Comparison of ENCODE assay signal across 7 mouse cellular contexts in the genomic region with DNA sequence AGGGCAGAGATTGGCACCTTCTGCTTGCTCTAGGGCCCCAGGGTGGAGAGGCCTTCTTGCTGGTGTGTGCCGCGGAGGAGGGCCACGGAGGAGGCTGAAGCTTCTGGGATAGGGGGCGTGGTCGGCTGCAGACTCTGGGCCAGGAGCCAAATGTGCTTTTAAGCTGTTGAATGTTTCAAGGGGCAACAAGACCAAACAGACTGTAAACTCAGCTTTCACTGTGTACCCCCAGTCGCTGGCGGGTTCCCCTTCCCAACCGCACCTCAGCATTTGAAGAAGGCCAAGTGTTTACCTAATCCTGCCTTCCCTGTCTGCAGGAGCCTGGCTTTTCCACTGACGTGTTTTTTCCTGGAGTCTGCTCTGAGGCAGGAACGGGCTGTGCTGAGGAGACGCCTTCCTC. TPM values are rescaled to one million over a fixed set of nuclear protein-coding genes. Genes with fewer than 3 reads are reported as not detected.
DNase-seq lines count a peak whose midpoint lies in the region; ATAC-seq lines count a peak whose summit lies in the region.

No protein-coding gene starts in this region.

- no peaks in the 10 kb centered on the region for H3K27me3 ChIP-seq in embryonic facial prominence, embryonic 14.5 days (replicated peaks; ENCODE audit: control insufficient read depth, insufficient read depth, low read length)
- no peaks in the 10 kb centered on the region for H3K27me3 ChIP-seq in limb, embryonic 13.5 days
- no peaks in the 10 kb centered on the region for H3K27me3 ChIP-seq in stomach, embryonic 15.5 days (replicated peaks)

- peak overlapping the region; percentile 93 for H3K27ac ChIP-seq in embryonic facial prominence, embryonic 14.5 days (replicated peaks; ENCODE audit: low read depth, low read length)
- peak overlapping the region; percentile 96 for H3K27ac ChIP-seq in limb, embryonic 13.5 days
- H3K27ac ChIP-seq in stomach, embryonic 15.5 days, result peak overlapping the region; percentile 92

- H3K36me3 ChIP-seq in embryonic facial prominence, embryonic 14.5 days (ENCODE audit: control insufficient read depth, insufficient read depth, low read length), result peaks cover 48% of the 10 kb centered on the region
- H3K36me3 ChIP-seq in limb, embryonic 13.5 days, result peaks cover 61% of the 10 kb centered on the region
- H3K36me3 ChIP-seq in stomach, embryonic 15.5 days, result 0 out of 2 replicates have a peak, but pooled peaks cover 5% of the 10 kb centered on the region

- peak; percentile 40 for DNase-seq in adrenal gland, postnatal 25 days
- DNase-seq in embryonic facial prominence, embryonic 14.5 days (ENCODE audit: low spot score), result peak; percentile 95
- peak; percentile 57 for DNase-seq in heart, postnatal 25 days (ENCODE audit: low spot score)
- DNase-seq in cerebellum, adult 11-12 months, result no peak
- no peak for DNase-seq in thymus, postnatal 10 days (ENCODE audit: low spot score in 2 of 2)

- intact Hi-C loops in heart, postnatal 25 days (cut with DNase I), result no loop called here

- peaks cover 68% of the 10 kb centered on the region for H3K4me1 ChIP-seq in embryonic facial prominence, embryonic 14.5 days (ENCODE audit: control insufficient read depth, insufficient read depth, low read length)
- peaks cover 74% of the 10 kb centered on the region for H3K4me1 ChIP-seq in limb, embryonic 13.5 days
- H3K4me1 ChIP-seq in stomach, embryonic 15.5 days, result peaks cover 61% of the 10 kb centered on the region

- peak; percentile 86 for ATAC-seq in embryonic facial prominence, embryonic 14.5 days (ENCODE audit: low read depth)
- ATAC-seq in limb, embryonic 13.5 days (ENCODE audit: low FRiP score, low read depth), result peak; percentile 84
- ATAC-seq in stomach, embryonic 15.5 days (ENCODE audit: insufficient read depth, low FRiP score, low read depth), result peak; percentile 86

- peak overlapping the region; percentile 45; the same call in 1 of the 2 replicates for H3K9ac ChIP-seq in embryonic facial prominence, embryonic 14.5 days (ENCODE audit: low read depth, low read length)
- H3K9ac ChIP-seq in limb, embryonic 13.5 days, result peak overlapping the region; percentile 43; the same call in 1 of the 2 replicates
- no peak overlapping the region for H3K9ac ChIP-seq in stomach, embryonic 15.5 days

- H3K4me3 ChIP-seq in embryonic facial prominence, embryonic 14.5 days (ENCODE audit: low read depth, low read length), result no peak overlapping the region
- H3K4me3 ChIP-seq in limb, embryonic 13.5 days, result no peak overlapping the region
- H3K4me3 ChIP-seq in stomach, embryonic 15.5 days (replicated peaks), result no peak overlapping the region

- H3K4me2 ChIP-seq in embryonic facial prominence, embryonic 14.5 days (ENCODE audit: low read depth, low read length), result 0 out of 2 replicates have a peak overlapping the region, but pooled peaks have one; percentile 10
- peak overlapping the region; percentile 23; the same call in 1 of the 2 replicates for H3K4me2 ChIP-seq in limb, embryonic 13.5 days (replicated peaks)
- 0 out of 2 replicates have a peak overlapping the region, but pooled peaks have one; percentile 23 for H3K4me2 ChIP-seq in stomach, embryonic 15.5 days

- 11% methylated on average over 11 of the region's 11 CpGs for WGBS in embryonic facial prominence, embryonic 14.5 days
- WGBS in limb, embryonic 13.5 days, result 7% methylated on average over 11 of the region's 11 CpGs
- 18% methylated on average over 11 of the region's 11 CpGs for WGBS in stomach, embryonic 15.5 days

- no peaks in the 10 kb centered on the region for H3K9me3 ChIP-seq in embryonic facial prominence, embryonic 14.5 days (ENCODE audit: control insufficient read depth, low read length)
- no peaks in the 10 kb centered on the region for H3K9me3 ChIP-seq in limb, embryonic 13.5 days
- no peaks in the 10 kb centered on the region for H3K9me3 ChIP-seq in stomach, embryonic 15.5 days

RNA-seq across cellular contexts. Expression of a gene that starts 48.0 kb away (rescaled TPM):
- total RNA-seq in adrenal gland, postnatal 25 days (2021), result 60.7 and 62.0 TPM in 2 replicates
- 253 and 258 TPM in 2 replicates for polyA plus RNA-seq in embryonic facial prominence, embryonic 14.5 days (2014; fragmentation: Nextera tagmentation; extraction: Ambion mirVana)
- 10 to 100 TPM; 50.0 to 58.3 TPM for total RNA-seq in heart, postnatal 25 days (2021)
- polyA plus RNA-seq in limb, embryonic 13.5 days (2015; fragmentation: Nextera tagmentation; extraction: Ambion mirVana), result 128 and 133 TPM in 2 replicates
- 130 and 136 TPM in 2 replicates for polyA plus RNA-seq in stomach, embryonic 15.5 days (2015; fragmentation: Nextera tagmentation; extraction: Ambion mirVana)

Comparison
In these comparisons a context has a peak if more than half of its experiments do, and no peak if none do; other contexts are left out.
1. DNase-seq: peak in adrenal gland, postnatal 25 days (single experiment), embryonic facial prominence, embryonic 14.5 days (single experiment) and heart, postnatal 25 days (single experiment); none in cerebellum, adult 11-12 months (single experiment) and thymus, postnatal 10 days (0 of 2).
2. Peak in every context shown above with its lines, with median percentiles within 50 percentile points of each other: ATAC-seq, H3K27ac ChIP-seq and H3K4me2 ChIP-seq.